Mouse (Mus musculus) forebrain, postnatal 0 days (tissue): Measurements from ENCODE around the gene Cnpy2. TPM values are rescaled to one million over a fixed set of nuclear protein-coding genes. Genes with fewer than 3 reads are reported as not detected.

Experiments
- ATAC-seq: fragments of 200-750 bp; cut with Nextera tagmentation; 2 replicates; pipeline ENCODE4 v1.8.0; 2017; ENCODE audit warnings: mild to moderate bottlenecking, moderate library complexity
- DNase-seq: peaks from one replicate; pipeline ENCODE4 v3.0.0-alpha.2; 2015
- H3K27ac ChIP-seq: fragments of 300-500 bp; sonication (generic); 2 replicates; pipeline ENCODE4 v1.5.1; 2014; ENCODE audit warnings: low read depth, mild to moderate bottlenecking, antibody characterized with exemption, low read length, moderate library complexity, mixed read lengths
- H3K27me3 ChIP-seq: fragments of 300-500 bp; sonication (generic); 2 replicates; pipeline ENCODE4 v1.6.1; 2014; ENCODE audit warnings: mild to moderate bottlenecking, low read length, mixed read lengths; ENCODE audit not compliant: insufficient read depth
- H3K36me3 ChIP-seq: fragments of 300-500 bp; sonication (generic); 2 replicates; pipeline ENCODE4 v1.6.1; 2014; ENCODE audit warnings: mild to moderate bottlenecking, moderate library complexity; ENCODE audit not compliant: insufficient read depth
- H3K4me1 ChIP-seq: fragments of 300-500 bp; sonication (generic); 2 replicates; pipeline ENCODE4 v1.6.1; 2014; ENCODE audit warnings: antibody characterized with exemption; ENCODE audit not compliant: insufficient read depth
- H3K4me2 ChIP-seq: fragments of 300-500 bp; sonication (generic); 2 replicates; pipeline ENCODE4 v1.6.1; 2014; ENCODE audit warnings: low read depth, mild to moderate bottlenecking, moderate library complexity
- H3K4me3 ChIP-seq: fragments of 300-500 bp; sonication (generic); 2 replicates; pipeline ENCODE4 v1.5.1; 2014; ENCODE audit warnings: low read depth, low read length, mixed read lengths
- H3K9ac ChIP-seq: fragments of 300-500 bp; sonication (generic); 2 replicates; pipeline ENCODE4 v1.6.1; 2014; ENCODE audit warnings: mild to moderate bottlenecking
- H3K9me3 ChIP-seq: fragments of 300-500 bp; sonication (generic); 2 replicates; pipeline ENCODE4 v1.6.1; 2016; ENCODE audit warnings: low read length
- CTCF ChIP-seq: sonication (generic); IDR thresholded peaks from 2 replicates; pipeline ENCODE4 v1.5.1; 2016; ENCODE audit warnings: antibody characterized with exemption, control low read depth, low read depth
- WGBS: fragments of 180-500 bp; shearing (Covaris S2); extraction: QIAGEN DNeasy Blood & Tissue Kit; methylation state at CpG from one replicate; pipeline ENCODE4 v1.1.7; 2014; 5-methylcytosine and 5-hydroxymethylcytosine counted together
- polyA plus RNA-seq: library from polyadenylated mRNA; unstranded; fragments of >200 nt; fragmentation: Nextera tagmentation; extraction: Ambion mirVana; gene quantifications from 2 replicates; pipeline ENCODE4 v1.2.1, GENCODE M21; 2015
- total RNA-seq: library from RNA; depleted of rRNA; stranded (reverse); fragments of >200 nt; gene quantifications from 2 replicates; pipeline ENCODE4 v1.2.3, GENCODE M21; 2014

Gene Cnpy2
- total and polyA plus RNA-seq, 2 experiments from 2014 or later: 57.5 to 179 TPM

- Histone ChIP-seq H3K4me1 (peaks cover 13% of the 10 kb centered on the region), H3K27ac (no peak overlapping the region), H3K36me3 (no peaks in the 10 kb centered on the region), H3K4me2 (no peak overlapping the region), H3K9me3 (no peaks in the 10 kb centered on the region), H3K9ac (no peak overlapping the region), H3K27me3 (no peaks in the 10 kb centered on the region), H3K4me3 (no peak overlapping the region)
- TF ChIP-seq CTCF: peak; percentile 73
- 3% methylated on average over 4 of the region's 4 CpGs for WGBS
- peak; percentile 69 for DNase-seq
- ATAC-seq: no peak
Observed at GRCm38 (mm10) chr10:128335582-128335981, 13.3 kb downstream of the Cnpy2 start.

GRCm38 (mm10) chr10:128336195-128336594 is 13.9 kb downstream of the Cnpy2 start:
- Histone ChIP-seq H3K9ac (no peak overlapping the region), H3K4me2 (no peak overlapping the region), H3K4me1 (peaks cover 13% of the 10 kb centered on the region), H3K9me3 (no peaks in the 10 kb centered on the region), H3K27ac (no peak overlapping the region), H3K4me3 (no peak overlapping the region), H3K36me3 (no peaks in the 10 kb centered on the region), H3K27me3 (no peaks in the 10 kb centered on the region)
- 97% methylated on average over 3 of the region's 3 CpGs for WGBS
- ATAC-seq (no peak), DNase-seq (no peak)
- no peak for TF ChIP-seq CTCF

GRCm38 (mm10) chr10:128336597-128336996 is 14.3 kb downstream of the Cnpy2 start:
- Histone ChIP-seq H3K9ac (no peak overlapping the region), H3K36me3 (no peaks in the 10 kb centered on the region), H3K9me3 (no peaks in the 10 kb centered on the region), H3K27me3 (no peaks in the 10 kb centered on the region), H3K4me2 (peak overlapping the region; percentile 62; the same call in 1 of the 2 replicates), H3K4me1 (peaks cover 13% of the 10 kb centered on the region), H3K27ac (no peak overlapping the region), H3K4me3 (no peak overlapping the region)
- no peak for DNase-seq
- 85% methylated on average over 3 of the region's 3 CpGs for WGBS
- TF ChIP-seq CTCF: no peak
- ATAC-seq: no peak

- H3K9me3 ChIP-seq: no peaks in the 10 kb centered on the region
- H3K4me3 ChIP-seq: peak within 1 kb of the TSS; percentile 74
- peak within 1 kb of the TSS; percentile 77 for H3K9ac ChIP-seq
- no peak for TF ChIP-seq CTCF
- 3% methylated on average over 61 of the region's 61 CpGs for WGBS
- H3K36me3 ChIP-seq: no peaks in the 10 kb centered on the region
- peak within 1 kb of the TSS; percentile 90 for H3K27ac ChIP-seq
- no peaks in the 10 kb centered on the region for H3K27me3 ChIP-seq
- DNase-seq (peak; percentile 97), ATAC-seq (peak; percentile 99)
- peaks cover 13% of the 10 kb centered on the region for H3K4me1 ChIP-seq
- H3K4me2 ChIP-seq: peak within 1 kb of the TSS; percentile 65
Observed at GRCm38 (mm10) chr10:128337306-128338181, 15.3 kb downstream of the Cnpy2 start, which contains the start of gene Cs. Gene Cs (plus strand): TSS chr10:128337734.

- TF ChIP-seq CTCF: no peak
- peaks cover 13% of the 10 kb centered on the region for H3K4me1 ChIP-seq
- H3K4me2 ChIP-seq: peak overlapping the region; percentile 65
- H3K4me3 ChIP-seq: peak overlapping the region; percentile 74
- WGBS: 16% methylated on average over 5 of the region's 5 CpGs
- H3K36me3 ChIP-seq: no peaks in the 10 kb centered on the region
- H3K9ac ChIP-seq: peak overlapping the region; percentile 77
- H3K9me3 ChIP-seq: no peaks in the 10 kb centered on the region
- H3K27ac ChIP-seq: peak overlapping the region; percentile 90; the same call in 1 of the 2 replicates
- DNase-seq (no peak), ATAC-seq (no peak)
- H3K27me3 ChIP-seq: no peaks in the 10 kb centered on the region
Observed at GRCm38 (mm10) chr10:128338415-128338814, 16.2 kb downstream of the Cnpy2 start.

GRCm38 (mm10) chr10:128338948-128339347 is 16.7 kb downstream of the Cnpy2 start:
- Histone ChIP-seq H3K27ac (no peak overlapping the region), H3K4me1 (peaks cover 13% of the 10 kb centered on the region), H3K36me3 (no peaks in the 10 kb centered on the region), H3K4me2 (peak overlapping the region; percentile 65), H3K9ac (no peak overlapping the region), H3K9me3 (no peaks in the 10 kb centered on the region), H3K27me3 (no peaks in the 10 kb centered on the region), H3K4me3 (no peak overlapping the region)
- no peak for DNase-seq
- TF ChIP-seq CTCF: no peak
- WGBS: 66% methylated on average over 2 of the region's 2 CpGs
- no peak for ATAC-seq

- peak; percentile 21; the same call in 1 of the 2 replicates for TF ChIP-seq CTCF
- Histone ChIP-seq H3K4me3 (no peak overlapping the region), H3K9ac (no peak overlapping the region), H3K4me1 (peaks cover 13% of the 10 kb centered on the region), H3K4me2 (no peak overlapping the region), H3K27ac (no peak overlapping the region), H3K9me3 (no peaks in the 10 kb centered on the region), H3K36me3 (no peaks in the 10 kb centered on the region), H3K27me3 (no peaks in the 10 kb centered on the region)
- 82% methylated on average over 2 of the region's 2 CpGs for WGBS
- ATAC-seq (no peak), DNase-seq (no peak)
Observed at GRCm38 (mm10) chr10:128340257-128340656, 18.0 kb downstream of the Cnpy2 start.
